ENCODE assay signal across 8 mouse cellular contexts in the genomic region with DNA sequence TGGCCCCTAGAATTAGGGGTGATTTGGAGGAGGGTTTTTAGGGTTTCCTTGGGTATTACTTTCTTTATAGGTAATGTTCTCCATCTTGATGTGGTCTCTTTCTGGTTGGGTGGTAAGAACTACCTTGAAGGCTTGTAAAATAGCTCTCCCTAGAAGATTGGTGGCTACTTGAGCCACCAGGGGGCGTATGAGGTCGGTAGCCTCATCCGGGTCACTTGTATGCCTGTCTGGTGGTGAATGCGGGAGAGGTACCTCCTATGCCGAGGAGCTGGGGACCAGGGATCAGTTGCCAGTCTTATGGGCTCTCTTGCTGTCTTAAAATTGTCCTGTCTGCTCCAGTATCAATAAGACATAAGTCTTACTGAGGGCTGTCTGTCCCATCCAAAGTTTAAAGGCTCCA. TPM values are rescaled to one million over a fixed set of nuclear protein-coding genes. Genes with fewer than 3 reads are reported as not detected.
DNase-seq lines count a peak whose midpoint lies in the region; ATAC-seq lines count a peak whose summit lies in the region.

No protein-coding gene starts in this region.

- no peak overlapping the region for H3K9ac ChIP-seq in liver, embryonic 11.5 days (ENCODE audit: low read depth, low read length)

- DNase-seq in adrenal gland, postnatal 14 days, result peak; percentile 78
- no peak for DNase-seq in adrenal gland, postnatal 4 days (ENCODE audit: low spot score in 2 of 2)
- DNase-seq in liver, result peak; percentile 74
- DNase-seq in liver, embryonic 11.5 days (ENCODE audit: low spot score), result no peak
- peak; percentile 75 for DNase-seq in embryo, embryonic 10 days (ENCODE audit: low spot score)
- DNase-seq in kidney, postnatal 36 days, result peak; percentile 71 to 90
- no peak for DNase-seq in frontal cortex, postnatal 36 days (ENCODE audit: low spot score in 2 of 2)

- no peaks in the 10 kb centered on the region for H3K27me3 ChIP-seq in liver, embryonic 11.5 days (replicated peaks; ENCODE audit: control insufficient read depth, insufficient read depth, low read length)

- no peak overlapping the region for H3K4me3 ChIP-seq in liver, embryonic 11.5 days (ENCODE audit: low read depth, low read length)

- 29% methylated on average over 5 of the region's 5 CpGs for WGBS in liver, embryonic 11.5 days

- H3K36me3 ChIP-seq in liver, embryonic 11.5 days (ENCODE audit: control insufficient read depth, insufficient read depth, low read length), result no peaks in the 10 kb centered on the region

- H3K4me1 ChIP-seq in liver, embryonic 11.5 days (replicated peaks; ENCODE audit: control insufficient read depth, insufficient read depth, low read length), result peaks cover 33% of the 10 kb centered on the region

- H3K27ac ChIP-seq in liver, embryonic 11.5 days (ENCODE audit: low read depth, low read length), result no peak overlapping the region

- ATAC-seq in liver, embryonic 11.5 days (replicated peaks; ENCODE audit: low FRiP score), result no peak
- peak; percentile 23; the same call in 1 of the 2 replicates for ATAC-seq in neutrophil, adult 5-6 weeks (ENCODE audit: extremely low read depth, insufficient number of reproducible peaks, low FRiP score, poor library complexity, severe bottlenecking)

- no peak overlapping the region for H3K4me2 ChIP-seq in liver, embryonic 11.5 days

- no peaks in the 10 kb centered on the region for H3K9me3 ChIP-seq in liver, embryonic 11.5 days (ENCODE audit: control insufficient read depth, low read length)

RNA-seq across cellular contexts. Expression of a gene that starts 7.2 kb away (rescaled TPM):
- total RNA-seq in adrenal gland, postnatal 14 days (2021), result 0.79 and 1.0 TPM in 2 replicates
- total RNA-seq in adrenal gland, postnatal 4 days (2021), result 1 to 10 TPM in 1 of 2 experiments, under 1 TPM in 1; 0.59 to 1.8 TPM
- 4.2 and 4.9 TPM in 2 replicates for polyA plus RNA-seq in liver, embryonic 11.5 days (2014; fragmentation: Nextera tagmentation; extraction: Ambion mirVana)
- not detected in 2 replicates for total RNA-seq in neutrophil, adult 5-6 weeks (2017)

RNA-seq across cellular contexts. Expression of a gene that starts 9.1 kb away (rescaled TPM):
- total RNA-seq in adrenal gland, postnatal 14 days (2021), result 1.6 and 2.0 TPM in 2 replicates
- 1 to 10 TPM; 2.9 to 3.8 TPM for total RNA-seq in adrenal gland, postnatal 4 days (2021)
- polyA plus RNA-seq in liver, embryonic 11.5 days (2014; fragmentation: Nextera tagmentation; extraction: Ambion mirVana), result 4.5 and 5.3 TPM in 2 replicates
- 54.1 and 63.7 TPM in 2 replicates for total RNA-seq in neutrophil, adult 5-6 weeks (2017)

RNA-seq across cellular contexts. Expression of a gene that starts 16.4 kb away (rescaled TPM):
- total RNA-seq in adrenal gland, postnatal 14 days (2021), result 84.4 and 102 TPM in 2 replicates
- 100 to 1,000 TPM; 137 to 154 TPM for total RNA-seq in adrenal gland, postnatal 4 days (2021)
- polyA plus RNA-seq in liver, embryonic 11.5 days (2014; fragmentation: Nextera tagmentation; extraction: Ambion mirVana), result 144 and 173 TPM in 2 replicates
- 31.3 and 45.8 TPM in 2 replicates for total RNA-seq in neutrophil, adult 5-6 weeks (2017)

RNA-seq across cellular contexts. Expression of a gene that starts 30.9 kb away (rescaled TPM):
- 77.2 and 84.7 TPM in 2 replicates for total RNA-seq in adrenal gland, postnatal 14 days (2021)
- 10 to 100 TPM; 82.6 to 88.9 TPM for total RNA-seq in adrenal gland, postnatal 4 days (2021)
- polyA plus RNA-seq in liver, embryonic 11.5 days (2014; fragmentation: Nextera tagmentation; extraction: Ambion mirVana), result 177 and 188 TPM in 2 replicates
- total RNA-seq in neutrophil, adult 5-6 weeks (2017), result 51.3 and 51.4 TPM in 2 replicates

RNA-seq across cellular contexts. Expression of a gene that starts 35.1 kb away (rescaled TPM):
- total RNA-seq in adrenal gland, postnatal 14 days (2021), result 73.1 and 86.5 TPM in 2 replicates
- total RNA-seq in adrenal gland, postnatal 4 days (2021), result 10 to 100 TPM; 62.1 to 76.0 TPM
- polyA plus RNA-seq in liver, embryonic 11.5 days (2014; fragmentation: Nextera tagmentation; extraction: Ambion mirVana), result 33.7 and 34.6 TPM in 2 replicates
- 4.4 and 7.7 TPM in 2 replicates for total RNA-seq in neutrophil, adult 5-6 weeks (2017)

Comparison
In these comparisons a context has a peak if more than half of its experiments do, and no peak if none do; other contexts are left out.
1. DNase-seq: peak in adrenal gland, postnatal 14 days (single experiment), liver (single experiment), embryo, embryonic 10 days (single experiment) and kidney, postnatal 36 days (2 of 2); none in adrenal gland, postnatal 4 days (0 of 2), liver, embryonic 11.5 days (single experiment) and frontal cortex, postnatal 36 days (0 of 2).
2. RNA of a gene that starts 9.1 kb away (total RNA-seq): 54.1 to 63.7 TPM in neutrophil, adult 5-6 weeks; 2.9 to 3.8 TPM in adrenal gland, postnatal 4 days and 1.6 to 2.0 TPM in adrenal gland, postnatal 14 days; every median in the first group is over 10 times any median in the second.